Mouse (Mus musculus) hindbrain, postnatal 0 days (tissue): ENCODE results near the gene Uba5. TPM values are rescaled to one million over a fixed set of nuclear protein-coding genes. Genes with fewer than 3 reads are reported as not detected.

Experiments
- ATAC-seq: fragments of 200-750 bp; cut with Nextera tagmentation; 2 replicates; pipeline ENCODE4 v1.8.0; 2017; ENCODE audit warnings: mild to moderate bottlenecking, moderate TSS enrichment, moderate library complexity
- DNase-seq: peaks from one replicate; pipeline ENCODE4 v3.0.0-alpha.2; 2015; ENCODE audit warnings: low spot score
- H3K27ac ChIP-seq: fragments of 300-500 bp; sonication (generic); 2 replicates; pipeline ENCODE4 v1.5.1; 2014; ENCODE audit warnings: mild to moderate bottlenecking
- H3K27me3 ChIP-seq: fragments of 300-500 bp; sonication (generic); 2 replicates; pipeline ENCODE4 v1.6.1; 2014; ENCODE audit warnings: low read length, mixed read lengths; ENCODE audit not compliant: insufficient read depth
- H3K36me3 ChIP-seq: fragments of 300-500 bp; sonication (generic); 2 replicates; pipeline ENCODE4 v1.6.1; 2014; ENCODE audit warnings: low read length, mixed read lengths; ENCODE audit not compliant: insufficient read depth
- H3K4me1 ChIP-seq: fragments of 300-500 bp; sonication (generic); 2 replicates; pipeline ENCODE4 v1.6.1; 2014; ENCODE audit warnings: antibody characterized with exemption, low read length, mixed read lengths; ENCODE audit not compliant: insufficient read depth
- H3K4me2 ChIP-seq: fragments of 300-500 bp; sonication (generic); 2 replicates; pipeline ENCODE4 v1.6.1; 2014; ENCODE audit warnings: low read depth, mild to moderate bottlenecking, low read length, moderate library complexity, mixed read lengths
- H3K4me3 ChIP-seq: fragments of 300-500 bp; sonication (generic); 2 replicates; pipeline ENCODE4 v1.5.1; 2014; ENCODE audit warnings: low read length
- H3K9ac ChIP-seq: fragments of 300-500 bp; sonication (generic); replicated peaks from 2 replicates; pipeline ENCODE4 v1.6.1; 2014; ENCODE audit warnings: mild to moderate bottlenecking, low read length, moderate library complexity, mixed read lengths
- H3K9me3 ChIP-seq: fragments of 300-500 bp; sonication (generic); 2 replicates; pipeline ENCODE4 v1.6.1; 2016; ENCODE audit warnings: low read length, mixed read lengths
- CTCF ChIP-seq: IDR thresholded peaks from 2 replicates; pipeline ENCODE4 v1.5.1; 2016; ENCODE audit warnings: antibody characterized with exemption, control low read depth, low read depth
- WGBS: fragments of 180-500 bp; shearing (Covaris S2); extraction: QIAGEN DNeasy Blood & Tissue Kit; methylation state at CpG from one replicate; pipeline ENCODE4 v1.1.7; 2014; 5-methylcytosine and 5-hydroxymethylcytosine counted together
- polyA plus RNA-seq: library from polyadenylated mRNA; unstranded; fragments of >200 nt; fragmentation: Nextera tagmentation; extraction: Ambion mirVana; gene quantifications from 2 replicates; pipeline ENCODE4 v1.2.1, GENCODE M21; 2015
- total RNA-seq: library from RNA; depleted of rRNA; stranded (reverse); fragments of >200 nt; gene quantifications from 2 replicates; pipeline ENCODE4 v1.2.3, GENCODE M21; 2014

The Uba5 gene
- total and polyA plus RNA-seq, 2 experiments from 2014 or later = 54.2 to 71.7 TPM

GRCm38 (mm10) chr9:104039031-104039695 lies 23.8 kb downstream of the Uba5 start:
- no peaks in the 10 kb centered on the region for H3K27me3 ChIP-seq
- DNase-seq (no peak), ATAC-seq (no peak)
- H3K27ac ChIP-seq = no peak overlapping the region
- no peak overlapping the region for H3K4me2 ChIP-seq
- H3K9me3 ChIP-seq = no peaks in the 10 kb centered on the region
- no peak overlapping the region for H3K9ac ChIP-seq
- 92% methylated on average over 21 of the region's 21 CpGs for WGBS
- TF ChIP-seq CTCF = no peak
- H3K4me3 ChIP-seq = no peak overlapping the region
- H3K4me1 ChIP-seq = no peaks in the 10 kb centered on the region
- H3K36me3 ChIP-seq = peaks cover 22% of the 10 kb centered on the region

- H3K4me1 ChIP-seq = no peaks in the 10 kb centered on the region
- no peak overlapping the region for H3K4me3 ChIP-seq
- no peak for TF ChIP-seq CTCF
- no peaks in the 10 kb centered on the region for H3K27me3 ChIP-seq
- no peak for ATAC-seq
- no peaks in the 10 kb centered on the region for H3K9me3 ChIP-seq
- WGBS = 91% methylated on average over 13 of the region's 13 CpGs
- no peak overlapping the region for H3K9ac ChIP-seq
- H3K36me3 ChIP-seq = peaks cover 22% of the 10 kb centered on the region
- H3K4me2 ChIP-seq = no peak overlapping the region
- H3K27ac ChIP-seq = no peak overlapping the region
- no peak for DNase-seq
Measured at GRCm38 (mm10) chr9:104038266-104038665, 24.7 kb downstream of the Uba5 start.

- H3K9me3 ChIP-seq = no peaks in the 10 kb centered on the region
- DNase-seq (peak; percentile 85), ATAC-seq (peak; percentile 77; the same call in 1 of the 2 replicates)
- no peak overlapping the region for H3K27ac ChIP-seq
- no peaks in the 10 kb centered on the region for H3K27me3 ChIP-seq
- no peak overlapping the region for H3K4me3 ChIP-seq
- 44% methylated on average over 24 of the region's 24 CpGs for WGBS
- no peak overlapping the region for H3K4me2 ChIP-seq
- no peak overlapping the region for H3K9ac ChIP-seq
- no peaks in the 10 kb centered on the region for H3K4me1 ChIP-seq
- TF ChIP-seq CTCF = peak; percentile 85
- H3K36me3 ChIP-seq = peaks cover 17% of the 10 kb centered on the region
Measured at GRCm38 (mm10) chr9:104035261-104036015, 27.5 kb downstream of the Uba5 start.

- peaks cover 17% of the 10 kb centered on the region for H3K36me3 ChIP-seq
- H3K4me1 ChIP-seq = no peaks in the 10 kb centered on the region
- WGBS = 74% methylated on average over 6 of the region's 6 CpGs
- TF ChIP-seq CTCF = no peak
- ATAC-seq (no peak), DNase-seq (no peak)
- H3K9me3 ChIP-seq = no peaks in the 10 kb centered on the region
- H3K9ac ChIP-seq = no peak overlapping the region
- no peak overlapping the region for H3K4me3 ChIP-seq
- H3K4me2 ChIP-seq = no peak overlapping the region
- H3K27ac ChIP-seq = no peak overlapping the region
- no peaks in the 10 kb centered on the region for H3K27me3 ChIP-seq
Measured at GRCm38 (mm10) chr9:104034718-104035117, 28.2 kb downstream of the Uba5 start.

- Histone ChIP-seq H3K4me2 (no peak overlapping the region), H3K9ac (no peak overlapping the region), H3K4me3 (no peak overlapping the region), H3K36me3 (peaks cover 15% of the 10 kb centered on the region), H3K27me3 (no peaks in the 10 kb centered on the region), H3K27ac (no peak overlapping the region), H3K9me3 (no peaks in the 10 kb centered on the region), H3K4me1 (no peaks in the 10 kb centered on the region)
- no peak for TF ChIP-seq CTCF
- DNase-seq = no peak
- WGBS = 71% methylated on average over 8 of the region's 8 CpGs
- ATAC-seq = no peak
Measured at GRCm38 (mm10) chr9:104034231-104034630, 28.7 kb downstream of the Uba5 start.

GRCm38 (mm10) chr9:104029861-104030260 lies 33.1 kb downstream of the Uba5 start:
- 92% methylated on average over 11 of the region's 11 CpGs for WGBS
- Histone ChIP-seq H3K4me2 (no peak overlapping the region), H3K4me3 (no peak overlapping the region), H3K4me1 (no peaks in the 10 kb centered on the region), H3K27me3 (no peaks in the 10 kb centered on the region), H3K9ac (no peak overlapping the region), H3K9me3 (no peaks in the 10 kb centered on the region), H3K36me3 (peaks cover 19% of the 10 kb centered on the region), H3K27ac (no peak overlapping the region)
- DNase-seq (no peak), ATAC-seq (no peak)
- no peak for TF ChIP-seq CTCF

- DNase-seq (no peak), ATAC-seq (no peak)
- no peak overlapping the region for H3K9ac ChIP-seq
- no peak overlapping the region for H3K4me3 ChIP-seq
- 97% methylated on average over 8 of the region's 8 CpGs for WGBS
- no peak for TF ChIP-seq CTCF
- peaks cover 26% of the 10 kb centered on the region for H3K36me3 ChIP-seq
- no peak overlapping the region for H3K27ac ChIP-seq
- no peaks in the 10 kb centered on the region for H3K9me3 ChIP-seq
- H3K4me2 ChIP-seq = no peak overlapping the region
- no peaks in the 10 kb centered on the region for H3K4me1 ChIP-seq
- no peaks in the 10 kb centered on the region for H3K27me3 ChIP-seq
Measured at GRCm38 (mm10) chr9:104027186-104027585, 35.7 kb downstream of the Uba5 start.
